Mouse (Mus musculus): ENCODE results near the gene Ppm1f. TPM values are rescaled to one million over a fixed set of nuclear protein-coding genes. Genes with fewer than 3 reads are reported as not detected.

Ppm1f gene
- total and polyA plus RNA-seq, 3 experiments: 37.7 to 47.5 (median 43.2) TPM

GRCm38 (mm10) chr16:16870617-16871331 is 25.5 kb upstream of the Ppm1f start, which contains the start of the genes Top3b and Vpreb1 (continued):
- TF ChIP-seq ZC3H11A (IDR thresholded peaks at IDR 0.05; ENCODE audit: low read depth, low read length) (no peak), HCFC1 (IDR thresholded peaks at IDR 0.05; ENCODE audit: low read depth, low read length) (peak; percentile 98), ZNF384 (IDR thresholded peaks at IDR 0.05; ENCODE audit: low read depth, low read length) (peak; percentile 51; the same call in 1 of the 2 replicates), MAZ (IDR thresholded peaks at IDR 0.05; ENCODE audit: low read depth, low read length) (peak; percentile 97), TCF12 (IDR thresholded peaks at IDR 0.05; ENCODE audit: low read depth, low read length) (peak; percentile 98), JUN (IDR thresholded peaks at IDR 0.05; ENCODE audit: insufficient read depth, low read depth, low read length) (no peak), IRF4 (IDR thresholded peaks at IDR 0.05; ENCODE audit: low read depth, low read length) (peak; percentile 90)

DNA sequence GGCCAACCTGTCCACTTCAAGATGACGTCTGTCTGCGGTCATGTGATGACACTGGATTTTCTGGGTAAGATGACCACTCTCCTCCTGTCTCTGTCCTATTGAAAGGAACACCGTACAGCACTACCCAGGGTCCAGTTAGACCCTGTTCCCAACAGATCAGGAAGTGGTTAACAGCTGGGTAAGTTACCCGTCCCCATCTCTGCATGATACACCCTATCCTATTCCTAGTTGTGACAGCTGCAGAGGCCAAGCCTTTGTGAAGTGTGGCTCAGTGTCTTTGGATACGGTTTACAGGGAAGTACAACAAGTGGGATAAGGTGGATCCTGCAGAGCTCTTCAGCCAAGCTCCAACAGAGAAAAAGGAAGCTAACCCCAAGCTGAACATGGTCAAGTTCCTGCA is 17.2 kb upstream of the Ppm1f start:
- no peak for DNase-seq (ENCODE audit: extremely low read depth)
- H3K36me3 ChIP-seq (replicated peaks in 1 of 2; ENCODE audit: control insufficient read depth in 1 of 2, insufficient read depth in 1 of 2, low read length in 1 of 2): peaks cover 71 to 93% of the 10 kb centered on the region in 2 experiments
- peaks cover 8% of the 10 kb centered on the region for H3K9me3 ChIP-seq (replicated peaks; ENCODE audit: low read length)
- no peak overlapping the region for H3K4me3 ChIP-seq (replicated peaks in 1 of 3; ENCODE audit: low read depth in 2 of 3, low read length in 2 of 3, poor library complexity in 1 of 3)
- no peaks in the 10 kb centered on the region for H3K27me3 ChIP-seq (replicated peaks)
- H3K4me1 ChIP-seq (ENCODE audit: control insufficient read depth in 1 of 2, insufficient read depth in 2 of 2): no peaks in the 10 kb centered on the region
- H3K9ac ChIP-seq (ENCODE audit: insufficient read depth, low read depth): no peak overlapping the region
- no peaks in the 10 kb centered on the region; the same call in 1 of the 2 replicates for H3K79me2 ChIP-seq (replicated peaks; ENCODE audit: control insufficient read depth, extremely low read depth, insufficient read depth, poor library complexity, severe bottlenecking)
- H3K27ac ChIP-seq (ENCODE audit: insufficient read depth, low read depth): no peak overlapping the region
- TF ChIP-seq POLR2A (IDR thresholded peaks at IDR 0.05; ENCODE audit: low read depth, low read length): no peak
- no peak for TF ChIP-seq NRF1 (IDR thresholded peaks at IDR 0.05; ENCODE audit: low read depth, low read length)
- no peak for TF ChIP-seq TBP (conservative IDR thresholded peaks at IDR 0.05; ENCODE audit: low read depth, low read length)
- no peak for TF ChIP-seq POLR2AphosphoS2 (IDR thresholded peaks at IDR 0.05; ENCODE audit: low read depth, low read length)
- no peak for TF ChIP-seq EP300 (IDR thresholded peaks at IDR 0.05; ENCODE audit: low read length)
- TF ChIP-seq MEF2A (IDR thresholded peaks at IDR 0.05; ENCODE audit: borderline replicate concordance, low read depth, low read length): no peak
- no peak for TF ChIP-seq UBTF (IDR thresholded peaks at IDR 0.05; ENCODE audit: low read depth, low read length)
- TF ChIP-seq MXI1 (IDR thresholded peaks at IDR 0.05; ENCODE audit: low read depth, low read length): no peak
- no peak for TF ChIP-seq BHLHE40 (IDR thresholded peaks at IDR 0.05; ENCODE audit: low read depth, low read length)
- TF ChIP-seq IRF4 (IDR thresholded peaks at IDR 0.05; ENCODE audit: low read depth, low read length): no peak
- no peak for TF ChIP-seq RCOR1 (conservative IDR thresholded peaks at IDR 0.05; ENCODE audit: low read depth, low read length)
- in situ Hi-C loops (cut with MboI; ENCODE audit: low pct_ligation_motif_present, low pct_unique_long_range_greater_than_20kb, low sequenced_read_pairs): no loop called here
- H3K4me2 ChIP-seq (ENCODE audit: insufficient read depth, low read depth, poor library complexity, severe bottlenecking): no peak overlapping the region
- dilution Hi-C loops (cut with MboI; ENCODE audit: extremely low pct_ligation_motif_present, extremely low pct_unique_long_range_greater_than_20kb, low sequenced_read_pairs): no loop called here

GRCm38 (mm10) chr16:16888341-16888740 is 7.9 kb upstream of the Ppm1f start:
- dilution Hi-C loops (cut with MboI; ENCODE audit: extremely low pct_ligation_motif_present, extremely low pct_unique_long_range_greater_than_20kb, low sequenced_read_pairs): no loop called here
- no peak for TF ChIP-seq USF2 (conservative IDR thresholded peaks at IDR 0.05; ENCODE audit: low read depth, low read length)
- no peak for TF ChIP-seq POLR2A (IDR thresholded peaks at IDR 0.05; ENCODE audit: low read depth, low read length)
- no peak for TF ChIP-seq MXI1 (IDR thresholded peaks at IDR 0.05; ENCODE audit: low read depth, low read length)
- no peak for TF ChIP-seq CHD2 (IDR thresholded peaks at IDR 0.05; ENCODE audit: low read length)
- TF ChIP-seq USF1 (IDR thresholded peaks at IDR 0.05; ENCODE audit: low read depth, low read length): no peak
- TF ChIP-seq ZKSCAN1 (IDR thresholded peaks at IDR 0.05; ENCODE audit: borderline replicate concordance, low read depth, low read length): no peak
- no peak for TF ChIP-seq BHLHE40 (IDR thresholded peaks at IDR 0.05; ENCODE audit: low read depth, low read length)
- no peak for TF ChIP-seq GABPA (IDR thresholded peaks at IDR 0.05; ENCODE audit: insufficient replicate concordance, low read depth, low read length)
- no peak for TF ChIP-seq PAX5 (IDR thresholded peaks at IDR 0.05; ENCODE audit: low read length)
- no peak for TF ChIP-seq JUND (conservative IDR thresholded peaks at IDR 0.05; ENCODE audit: low read depth, low read length)
- no peak for TF ChIP-seq RAD21 (IDR thresholded peaks at IDR 0.05; ENCODE audit: low read depth, low read length)
- no peak for TF ChIP-seq SIN3A (IDR thresholded peaks at IDR 0.05; ENCODE audit: low read length)
- no peak for TF ChIP-seq E2F4 (IDR thresholded peaks at IDR 0.05; ENCODE audit: insufficient replicate concordance, low read depth, low read length)
- no peak for TF ChIP-seq IRF4 (IDR thresholded peaks at IDR 0.05; ENCODE audit: low read depth, low read length)

More at GRCm38 (mm10) chr16:16888341-16888740, 7.9 kb upstream of the Ppm1f start:
- Histone ChIP-seq H3K79me2 (replicated peaks; ENCODE audit: control insufficient read depth, extremely low read depth, insufficient read depth, poor library complexity, severe bottlenecking) (no peaks in the 10 kb centered on the region), H3K27ac (ENCODE audit: insufficient read depth, low read depth) (no peak overlapping the region), H3K9ac (ENCODE audit: insufficient read depth, low read depth) (no peak overlapping the region), H3K4me1 (ENCODE audit: control insufficient read depth in 1 of 2, insufficient read depth in 2 of 2) (no peaks in the 10 kb centered on the region), H3K27me3 (replicated peaks) (no peaks in the 10 kb centered on the region), H3K36me3 (replicated peaks in 1 of 2; ENCODE audit: control insufficient read depth in 1 of 2, insufficient read depth in 1 of 2, low read length in 1 of 2) (peaks cover 97 to 100% of the 10 kb centered on the region in 2 experiments), H3K4me2 (ENCODE audit: insufficient read depth, low read depth, poor library complexity, severe bottlenecking) (no peak overlapping the region), H3K9me3 (replicated peaks; ENCODE audit: low read length) (no peaks in the 10 kb centered on the region), H3K4me3 (replicated peaks in 1 of 3; ENCODE audit: low read depth in 2 of 3, low read length in 2 of 3, poor library complexity in 1 of 3) (no peak overlapping the region)
- in situ Hi-C loops (cut with MboI; ENCODE audit: low pct_ligation_motif_present, low pct_unique_long_range_greater_than_20kb, low sequenced_read_pairs): no loop called here
- no peak for DNase-seq (ENCODE audit: extremely low read depth)
